Mouse (Mus musculus) MEL (cell line): ENCODE data around the gene Pdcl3. TPM values are rescaled to one million over a fixed set of nuclear protein-coding genes. Genes with fewer than 3 reads are reported as not detected.

Experiments
- DNase-seq: peaks from one replicate; pipeline ENCODE4 v3.0.0; 2011; ENCODE audit warnings: low read depth, low spot score
- H3K27ac ChIP-seq: 2 replicates; pipeline ENCODE4 v1.5.1; 2012; ENCODE audit warnings: low read depth, mild to moderate bottlenecking, control low read depth, low read length, moderate library complexity; ENCODE audit not compliant: control insufficient read depth
- H3K27me3 ChIP-seq, 2 experiments: fragments of 150-350 bp in 1 of 2; sonication (generic) in 1 of 2; 2 replicates each; pipeline ENCODE4 v1.6.1; 2012; ENCODE audit warnings: low read length in 2 of 2, mild to moderate bottlenecking in 2 of 2, improper control_type of control experiment in 1 of 2, moderate library complexity in 1 of 2; ENCODE audit not compliant: insufficient read depth in 2 of 2, control insufficient read depth in 1 of 2
- H3K36me3 ChIP-seq, 2 experiments: 2 replicates each; pipeline ENCODE4 v1.6.1; 2012 to 2014; ENCODE audit warnings: low read length in 2 of 2, improper control_type of control experiment in 1 of 2, inconsistent platforms in 1 of 2, mild to moderate bottlenecking in 1 of 2; ENCODE audit not compliant: insufficient read depth in 2 of 2, control insufficient read depth in 1 of 2
- H3K4me1 ChIP-seq, 2 experiments: fragments of 150-350 bp in 1 of 2; sonication (generic) in 1 of 2; 2 replicates each; pipeline ENCODE4 v1.6.1; 2012; ENCODE audit warnings: low read length in 2 of 2, improper control_type of control experiment in 1 of 2, mild to moderate bottlenecking in 1 of 2; ENCODE audit not compliant: insufficient read depth in 2 of 2, control insufficient read depth in 1 of 2
- H3K4me3 ChIP-seq, 2 experiments: fragments of 150-350 bp in 1 of 2; sonication (generic) in 1 of 2; 2 replicates each; pipeline ENCODE4 v1.5.1; 2012; ENCODE audit warnings: low read depth in 2 of 2, low read length in 2 of 2, mild to moderate bottlenecking in 2 of 2, moderate library complexity in 2 of 2, control low read depth in 1 of 2, improper control_type of control experiment in 1 of 2; ENCODE audit not compliant: control insufficient read depth in 1 of 2, insufficient read depth in 1 of 2
- H3K79me2 ChIP-seq: 2 replicates; pipeline ENCODE4 v1.6.1; 2012; ENCODE audit warnings: mild to moderate bottlenecking, low read length, moderate library complexity; ENCODE audit not compliant: control insufficient read depth, poor library complexity, insufficient read depth
- H3K9ac ChIP-seq: 2 replicates; pipeline ENCODE4 v1.6.1; 2012; ENCODE audit warnings: low read depth, mild to moderate bottlenecking, control low read depth, low read length, moderate library complexity; ENCODE audit not compliant: control insufficient read depth, poor library complexity, severe bottlenecking
- H3K9me3 ChIP-seq: fragments of 150-350 bp; sonication (generic); replicated peaks from 2 replicates; pipeline ENCODE4 v1.6.1; 2012; ENCODE audit warnings: mild to moderate bottlenecking, low read length, improper control_type of control experiment, moderate library complexity; ENCODE audit not compliant: insufficient read depth
- CHD1 ChIP-seq: IDR thresholded peaks from 2 replicates; pipeline ENCODE4 v1.6.1; 2012; ENCODE audit warnings: low read depth, mild to moderate bottlenecking, inconsistent platforms, low read length, improper control_type of control experiment
- CHD2 ChIP-seq: IDR thresholded peaks from 2 replicates; pipeline ENCODE4 v1.6.1; 2011; ENCODE audit warnings: low read length, improper control_type of control experiment
- E2F4 ChIP-seq: IDR thresholded peaks from 2 replicates; pipeline ENCODE4 v1.6.1; 2011; ENCODE audit warnings: low read depth, low read length, improper control_type of control experiment, borderline replicate concordance
- ELF1 ChIP-seq: IDR thresholded peaks from 2 replicates; pipeline ENCODE4 v1.6.1; 2014; ENCODE audit warnings: low read depth, mild to moderate bottlenecking, inconsistent platforms, low read length, improper control_type of control experiment, moderate library complexity
- EP300 ChIP-seq, 2 experiments: IDR thresholded peaks; 2 replicates each; pipeline ENCODE4 v1.6.1; 2011; ENCODE audit warnings: improper control_type of control experiment in 2 of 2, low read length in 2 of 2, low read depth in 1 of 2, mild to moderate bottlenecking in 1 of 2
- ETS1 ChIP-seq: IDR thresholded peaks from 2 replicates; pipeline ENCODE4 v1.6.1; 2012; ENCODE audit warnings: low read depth, mild to moderate bottlenecking, inconsistent platforms, low read length, improper control_type of control experiment, moderate library complexity
- GATA1 ChIP-seq: IDR thresholded peaks from 2 replicates; pipeline ENCODE4 v1.6.1; 2011; ENCODE audit warnings: low read depth, low read length, improper control_type of control experiment
- KAT2A ChIP-seq: conservative IDR thresholded peaks from 2 replicates; pipeline ENCODE4 v1.6.1; 2012; ENCODE audit warnings: low read depth, low read length, improper control_type of control experiment, inconsistent platforms
- MXI1 ChIP-seq: IDR thresholded peaks from 2 replicates; pipeline ENCODE4 v1.6.1; 2011; ENCODE audit warnings: mild to moderate bottlenecking, low read depth, low read length, improper control_type of control experiment
- MYB ChIP-seq: IDR thresholded peaks from 2 replicates; pipeline ENCODE4 v1.6.1; 2011; ENCODE audit warnings: mild to moderate bottlenecking, low read depth, low read length, improper control_type of control experiment
- NRF1 ChIP-seq: IDR thresholded peaks from 2 replicates; pipeline ENCODE4 v1.6.1; 2014; ENCODE audit warnings: low read depth, mild to moderate bottlenecking, inconsistent platforms, low read length, improper control_type of control experiment, moderate library complexity; ENCODE audit not compliant: poor library complexity, insufficient read depth, severe bottlenecking
- POLR2A ChIP-seq, 2 experiments: IDR thresholded peaks; 2 replicates each; pipeline ENCODE4 v1.6.1; 2011 to 2012; ENCODE audit warnings: low read length in 2 of 2, mild to moderate bottlenecking in 2 of 2, control low read depth in 1 of 2, improper control_type of control experiment in 1 of 2, low read depth in 1 of 2, moderate library complexity in 1 of 2; ENCODE audit not compliant: control insufficient read depth in 1 of 2, insufficient read depth in 1 of 2, poor library complexity in 1 of 2
- RCOR1 ChIP-seq: IDR thresholded peaks from 2 replicates; pipeline ENCODE4 v1.6.1; 2012; ENCODE audit warnings: low read depth, mild to moderate bottlenecking, inconsistent platforms, low read length, improper control_type of control experiment
- SIN3A ChIP-seq: IDR thresholded peaks from 2 replicates; pipeline ENCODE4 v1.6.1; 2012; ENCODE audit warnings: low read length, improper control_type of control experiment, inconsistent platforms
- TAL1 ChIP-seq: IDR thresholded peaks from 2 replicates; pipeline ENCODE4 v1.6.1; 2012; ENCODE audit warnings: mild to moderate bottlenecking, inconsistent platforms, low read length, moderate library complexity, mixed read lengths
- TBP ChIP-seq: IDR thresholded peaks from 2 replicates; pipeline ENCODE4 v1.8.0; 2011; ENCODE audit warnings: low read depth, low read length, improper control_type of control experiment
- TCF12 ChIP-seq: IDR thresholded peaks from 2 replicates; pipeline ENCODE4 v1.6.1; 2014; ENCODE audit warnings: low read depth, mild to moderate bottlenecking, inconsistent platforms, low read length, improper control_type of control experiment, moderate library complexity
- USF1 ChIP-seq: IDR thresholded peaks from 2 replicates; pipeline ENCODE4 v1.6.1; 2014; ENCODE audit warnings: low read depth, mild to moderate bottlenecking, inconsistent platforms, low read length, improper control_type of control experiment, moderate library complexity
- ZMIZ1 ChIP-seq: IDR thresholded peaks from 2 replicates; pipeline ENCODE4 v1.6.1; 2012; ENCODE audit warnings: low read depth, mild to moderate bottlenecking, inconsistent platforms, low read length, improper control_type of control experiment, moderate library complexity
- polyA plus RNA-seq, 2 experiments: library from polyadenylated mRNA; stranded (reverse) in 1 of 2; unstranded in 1 of 2; fragments of >175 nt in 1 of 2; fragments of >200 nt in 1 of 2; gene quantifications; 2 replicates each; pipeline versions ENCODE4 v1.2.1 to v1.2.4; 2012; ENCODE audit warnings: low replicate concordance in 2 of 2, low read depth in 1 of 2; ENCODE audit not compliant: insufficient read length in 2 of 2, insufficient read depth in 1 of 2, missing spikeins in 1 of 2
- total RNA-seq: library from RNA; depleted of rRNA; stranded (reverse); fragments of 300-350 nt; gene quantifications from 2 replicates; pipeline ENCODE4 v1.2.3, GENCODE M21; 2012

The Pdcl3 gene
- total and polyA plus RNA-seq, 3 experiments, result 52.5 to 236 (median 71.5) TPM

GRCm38 (mm10) chr1:38972986-38973592, 12.3 kb upstream of the Pdcl3 start:
- TF ChIP-seq ETS1, result no peak
- TF ChIP-seq ELF1, result no peak
- no peak for TF ChIP-seq CHD1
- no peak for TF ChIP-seq MYB
- no peak for TF ChIP-seq USF1
- Histone ChIP-seq H3K4me3 (no peak overlapping the region), H3K4me1 (no peaks in the 10 kb centered on the region), H3K9me3 (no peaks in the 10 kb centered on the region), H3K9ac (no peak overlapping the region), H3K79me2 (no peaks in the 10 kb centered on the region), H3K27me3 (peaks cover under 1 to 2% of the 10 kb centered on the region in 2 experiments; a peak in 1 of 4 replicates), H3K27ac (no peak overlapping the region), H3K36me3 (no peaks in the 10 kb centered on the region)
- DNase-seq, result no peak

GRCm38 (mm10) chr1:38979953-38980352, 5.5 kb upstream of the Pdcl3 start:
- Histone ChIP-seq H3K4me3 (no peak overlapping the region), H3K4me1 (peaks cover 0 to 6% of the 10 kb centered on the region in 2 experiments; a peak in 2 of 4 replicates), H3K9me3 (no peaks in the 10 kb centered on the region), H3K36me3 (peaks cover 0 to 2% of the 10 kb centered on the region in 2 experiments; a peak in 1 of 4 replicates), H3K9ac (no peak overlapping the region), H3K27ac (no peak overlapping the region), H3K79me2 (no peaks in the 10 kb centered on the region), H3K27me3 (peaks cover 2% of the 10 kb centered on the region in 2 experiments; a peak in 1 of 4 replicates)
- no peak for TF ChIP-seq CHD2
- TF ChIP-seq E2F4, result no peak
- no peak for TF ChIP-seq ZMIZ1
- TF ChIP-seq POLR2A (IDR thresholded peaks at IDR 0.05; ENCODE audit: control insufficient read depth in 1 of 2, insufficient read depth in 1 of 2, low read depth in 1 of 2, low read length in 2 of 2, poor library complexity in 1 of 2), result no peak
- no peak for DNase-seq

GRCm38 (mm10) chr1:38983870-38984269, 1.5 kb upstream of the Pdcl3 start:
- Histone ChIP-seq H3K4me1 (peaks cover 3 to 8% of the 10 kb centered on the region in 2 experiments; a peak in 3 of 4 replicates), H3K27ac (no peak overlapping the region)
- peak; percentile 82 to 88 for TF ChIP-seq EP300 (IDR thresholded peaks at IDR 0.05; ENCODE audit: low read depth in 1 of 2, low read length in 2 of 2)
- no peak for TF ChIP-seq NRF1
- TF ChIP-seq GATA1, result peak; percentile 79
- TF ChIP-seq TBP, result no peak
- 0 out of 2 replicates have a peak, but pooled peaks have one; percentile 20 for TF ChIP-seq MXI1
- 0 out of 2 replicates have a peak, but pooled peaks have one; percentile 18 for TF ChIP-seq SIN3A
- peak; percentile 80 for TF ChIP-seq RCOR1
- TF ChIP-seq MYB, result peak; percentile 64; the same call in 1 of the 2 replicates
- no peak for TF ChIP-seq KAT2A
- TF ChIP-seq TCF12, result peak; percentile 88
- peak; percentile 49; the same call in 1 of the 2 replicates for TF ChIP-seq ETS1
- peak; percentile 51 for TF ChIP-seq TAL1
- TF ChIP-seq, all 39 proteins: peak for 9
- DNase-seq, result peak; percentile 49
- H3K9ac ChIP-seq, result no peak overlapping the region
- H3K9me3 ChIP-seq, result no peaks in the 10 kb centered on the region
- H3K36me3 ChIP-seq, result peaks cover 0 to 6% of the 10 kb centered on the region in 2 experiments; a peak in 2 of 4 replicates
- no peak overlapping the region for H3K4me3 ChIP-seq
- H3K27me3 ChIP-seq, result no peaks in the 10 kb centered on the region
- no peaks in the 10 kb centered on the region; the same call in 1 of the 2 replicates for H3K79me2 ChIP-seq
